Mouse (Mus musculus): ENCODE data around the gene Gm19402.

DNA sequence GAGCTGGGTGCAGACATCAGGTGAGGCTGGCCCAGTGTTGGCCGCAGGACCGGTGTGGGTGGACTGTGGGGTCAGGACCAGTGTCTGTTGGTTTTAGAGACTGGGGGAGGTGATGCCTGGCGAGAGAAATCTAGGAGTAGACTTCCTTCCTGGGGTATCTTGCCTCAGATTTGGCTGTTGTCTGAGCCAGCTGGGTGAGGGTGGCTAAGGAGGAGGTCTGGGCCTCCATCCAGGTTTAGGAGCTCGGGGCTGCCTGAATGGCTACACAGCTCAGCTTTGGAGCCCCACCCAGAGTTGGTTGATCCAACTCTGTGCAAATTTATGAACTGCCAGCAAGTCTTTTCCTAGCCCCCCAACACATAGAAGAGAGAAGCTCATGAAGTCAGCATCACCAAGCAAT is 23.2 kb downstream of the Gm19402 start:
- TF ChIP-seq ZC3H11A (IDR thresholded peaks at IDR 0.05; ENCODE audit: borderline replicate concordance, low read depth, low read length) (no peak), HCFC1 (IDR thresholded peaks at IDR 0.05; ENCODE audit: borderline replicate concordance, insufficient read depth, low read length) (no peak), MAFK (IDR thresholded peaks at IDR 0.05; ENCODE audit: insufficient read depth, low read depth, low read length) (no peak)
